Mouse (Mus musculus): ENCODE results near the gene AI854703.

Gene AI854703

GRCm38 (mm10) chr6:48650041-48650440 lies 23.5 kb downstream of the AI854703 start:
- in situ Hi-C loops (cut with MboI, MseI), result no loop called here

DNA sequence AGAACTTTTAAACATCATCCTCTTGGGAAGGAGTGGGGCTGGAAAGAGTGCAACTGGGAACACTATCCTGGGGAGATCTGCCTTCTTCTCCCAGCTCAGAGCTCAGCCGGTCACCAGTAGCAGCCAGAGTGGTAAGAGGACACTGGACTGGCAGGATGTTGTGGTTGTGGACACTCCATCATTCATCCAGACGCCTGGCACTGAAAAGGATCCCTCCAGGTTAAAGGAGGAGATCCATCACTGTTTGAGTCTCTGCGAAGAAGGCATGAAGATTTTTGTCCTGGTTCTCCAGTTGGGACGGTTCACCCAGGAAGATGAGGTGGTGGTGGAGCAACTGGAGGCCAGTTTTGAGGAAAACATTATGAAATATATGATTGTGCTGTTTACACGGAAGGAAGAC lies 32.2 kb downstream of the AI854703 start:
- in situ Hi-C loops (cut with MboI, MseI), result no loop called here

DNA sequence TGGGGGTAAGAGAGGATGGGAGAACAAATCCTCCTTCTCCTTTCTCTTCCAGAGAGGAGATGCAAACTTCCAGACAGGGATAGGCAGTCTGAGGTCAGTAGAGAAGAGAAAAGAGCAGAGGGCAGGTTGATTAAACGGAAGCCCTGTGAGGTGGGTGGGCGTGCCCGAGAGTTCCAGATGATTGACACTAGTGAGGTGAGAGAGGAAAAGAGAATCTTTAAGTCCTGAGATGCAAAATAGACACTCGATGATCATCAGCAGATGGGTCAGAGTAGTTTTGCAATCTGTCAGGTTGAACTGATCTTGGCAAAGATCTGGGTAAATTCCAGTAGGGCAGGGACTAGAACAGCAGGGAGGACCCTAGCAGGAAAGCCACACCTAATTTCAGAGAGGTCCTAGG lies 38.2 kb downstream of the AI854703 start:
- in situ Hi-C loops (cut with MboI, MseI), result no loop called here

DNA sequence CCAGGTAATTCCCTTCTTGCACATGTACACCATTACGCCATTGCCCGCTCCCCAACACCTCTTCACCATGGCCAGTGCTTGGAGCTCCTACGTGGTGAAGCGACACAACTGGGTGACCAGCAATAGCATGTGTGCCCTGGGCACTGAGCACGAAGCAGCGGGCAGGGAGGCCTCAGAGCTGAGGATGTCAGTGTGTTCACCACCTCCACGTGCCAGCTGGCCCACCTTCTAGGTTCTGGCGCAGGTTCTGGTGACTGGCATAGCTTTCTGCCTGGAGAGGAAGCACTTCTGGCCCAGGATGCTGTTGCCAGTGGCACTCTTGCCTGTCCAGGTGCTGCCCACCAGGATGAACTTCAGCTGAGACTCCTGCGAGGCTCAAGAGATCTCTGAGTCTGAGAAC lies 38.9 kb downstream of the AI854703 start:
- in situ Hi-C loops (cut with MboI, MseI), result no loop called here

- in situ Hi-C loops (cut with MboI, MseI), result no loop called here
Measured at GRCm38 (mm10) chr6:48666159-48666586, 39.6 kb downstream of the AI854703 start.

DNA sequence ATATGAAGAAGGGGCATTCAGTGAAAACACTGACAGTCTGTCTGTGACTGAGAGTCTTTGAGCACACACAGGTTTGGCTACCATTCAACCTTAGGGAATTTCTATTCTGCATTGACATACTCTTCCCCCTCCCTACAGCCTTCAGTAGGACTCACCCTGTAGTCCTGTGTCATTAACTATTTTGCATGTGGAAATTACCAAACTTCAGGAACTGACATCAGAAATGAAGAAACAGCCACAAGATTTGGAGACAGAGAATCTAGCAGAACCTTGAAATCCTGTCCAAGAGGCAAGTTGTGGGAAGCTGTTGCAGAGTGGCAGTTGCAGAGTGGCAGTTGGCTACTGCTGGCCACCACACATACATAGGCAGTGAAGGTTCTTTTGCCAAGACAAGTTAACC lies 41.5 kb downstream of the AI854703 start:
- in situ Hi-C loops (cut with MboI, MseI), result no loop called here

GRCm38 (mm10) chr6:48669446-48669969 lies 42.9 kb downstream of the AI854703 start:
- in situ Hi-C loops (cut with MboI, MseI), result no loop called here

- in situ Hi-C loops (cut with MboI, MseI), result no loop called here
Measured at GRCm38 (mm10) chr6:48674291-48675058, 47.9 kb downstream of the AI854703 start.

GRCm38 (mm10) chr6:48675400-48675930 lies 48.9 kb downstream of the AI854703 start:
- in situ Hi-C loops (cut with MboI, MseI), result no loop called here

DNA sequence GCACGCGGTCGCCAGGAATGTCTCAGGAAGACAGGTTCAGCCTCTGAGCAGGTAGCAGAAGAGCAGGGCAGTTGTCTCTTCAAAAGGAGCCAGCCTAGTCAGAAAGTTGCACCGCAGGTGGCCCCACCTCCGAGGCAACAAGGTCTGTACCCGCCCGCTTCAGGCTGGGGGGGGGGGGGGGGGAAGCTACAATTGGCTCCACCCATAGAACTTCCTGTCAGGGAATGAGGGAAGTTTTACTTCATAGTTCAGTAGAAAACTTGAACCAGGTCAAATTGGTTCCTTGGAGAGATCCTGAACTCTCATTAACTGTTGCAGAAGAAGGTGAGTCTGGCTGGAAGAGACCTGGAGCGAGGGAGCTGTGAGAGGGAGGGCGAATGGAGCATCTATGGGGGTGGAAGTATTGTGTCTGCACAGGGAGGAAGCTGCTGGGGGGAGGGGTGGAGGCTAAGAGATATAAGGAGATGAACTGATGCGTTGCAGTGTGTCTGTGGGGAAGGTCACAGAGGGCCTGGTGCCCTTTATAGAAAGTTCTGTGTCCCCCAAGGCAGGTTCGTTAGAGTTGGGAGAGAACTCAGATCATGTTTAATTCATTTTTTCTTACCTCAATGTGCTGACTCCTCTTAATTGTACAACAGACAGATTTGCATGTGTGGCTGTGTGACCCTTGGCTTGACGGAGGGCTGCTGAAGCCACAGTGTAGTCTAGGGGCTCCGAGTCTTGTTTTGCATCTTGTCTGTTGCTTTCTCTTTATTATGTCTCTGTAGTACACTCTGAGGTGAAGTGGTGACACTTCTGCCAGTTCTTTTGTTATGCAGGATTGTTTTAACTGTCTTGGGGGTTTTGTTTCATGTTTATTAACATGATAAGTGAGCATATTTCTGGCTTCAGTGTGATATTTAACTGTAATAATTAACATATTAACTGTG lies 49.6 kb downstream of the AI854703 start, which contains the start of gene Gimap9:
Gene Gimap9, plus strand, starts transcription at position 199 of the 929 bp plus-strand sequence.
- in situ Hi-C loops (cut with MboI, MseI), result no loop called here

GRCm38 (mm10) chr6:48676860-48677415 lies 50.4 kb downstream of the AI854703 start:
- in situ Hi-C loops (cut with MboI, MseI), result no loop called here

GRCm38 (mm10) chr6:48677492-48678345 lies 51.2 kb downstream of the AI854703 start:
- in situ Hi-C loops (cut with MboI, MseI), result no loop called here

GRCm38 (mm10) chr6:48678391-48678790 lies 51.8 kb downstream of the AI854703 start:
- in situ Hi-C loops (cut with MboI, MseI), result no loop called here

DNA sequence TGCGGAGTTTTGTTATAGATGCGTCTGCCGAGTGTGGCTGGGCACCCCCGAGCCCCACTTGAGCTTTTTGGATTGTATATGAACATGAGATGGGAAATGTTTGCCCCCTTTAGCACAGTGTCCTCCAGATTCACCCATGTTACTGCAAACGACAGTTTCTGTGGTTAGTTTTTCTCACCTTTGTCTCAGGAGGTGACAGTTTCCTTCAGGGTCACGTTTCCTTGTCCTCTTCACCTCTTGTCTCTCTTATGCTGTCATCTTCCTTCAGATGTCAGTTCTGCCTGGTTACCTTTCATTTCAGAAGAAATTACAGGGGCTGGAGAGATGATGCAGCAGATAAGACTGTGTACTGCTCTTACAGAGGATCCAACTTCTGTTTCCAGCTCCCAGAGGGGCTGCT lies 53.1 kb downstream of the AI854703 start:
- in situ Hi-C loops (cut with MboI, MseI), result no loop called here

DNA sequence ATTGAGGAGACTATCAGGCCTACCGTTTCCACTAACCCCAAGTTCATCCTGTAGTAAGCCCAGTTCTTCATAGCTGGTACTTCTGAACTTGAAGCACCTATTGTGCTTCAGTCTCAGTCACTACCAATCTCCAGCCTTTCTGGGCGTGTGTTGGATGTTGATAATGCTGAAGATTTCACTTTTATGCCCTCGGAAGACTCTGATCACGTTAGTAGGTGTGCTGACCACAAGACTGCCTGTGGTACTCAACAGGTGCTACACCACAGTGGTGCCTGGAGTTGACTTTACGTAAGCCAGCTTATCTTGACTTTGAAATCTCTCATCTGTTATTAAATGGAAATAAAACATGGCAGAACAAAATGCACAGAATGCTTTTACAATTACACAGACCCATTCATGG lies 53.9 kb downstream of the AI854703 start:
- in situ Hi-C loops (cut with MboI, MseI), result no loop called here

DNA sequence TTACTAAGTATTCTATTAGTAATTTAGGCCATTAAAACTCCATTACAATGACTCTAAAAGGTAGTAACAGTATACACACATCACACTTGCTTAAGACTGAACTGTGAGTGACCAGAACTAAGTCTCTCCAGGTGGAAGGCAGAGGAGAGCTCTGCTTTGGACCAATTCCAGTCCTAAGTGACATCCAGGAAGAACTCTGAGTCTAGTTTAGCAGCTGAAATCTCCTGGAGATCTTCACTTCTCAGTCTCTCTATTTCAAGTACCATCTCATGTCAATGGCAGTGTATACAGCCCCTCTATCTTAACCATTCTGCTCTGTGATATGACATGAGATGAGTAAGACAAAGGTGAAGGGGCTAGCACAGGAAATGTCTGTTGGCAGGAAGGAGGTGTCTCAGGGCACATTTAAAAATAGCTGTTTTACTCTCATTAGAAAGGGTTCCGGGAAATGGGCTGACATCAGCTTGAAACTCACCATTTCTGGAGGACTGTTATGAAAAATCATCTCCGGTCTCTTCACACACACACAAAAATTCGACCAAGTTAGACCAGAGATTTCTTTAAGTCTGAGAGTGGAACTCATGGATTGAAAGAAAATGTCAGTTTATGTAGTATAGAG lies 55.0 kb downstream of the AI854703 start:
- in situ Hi-C loops (cut with MboI, MseI), result no loop called here

DNA sequence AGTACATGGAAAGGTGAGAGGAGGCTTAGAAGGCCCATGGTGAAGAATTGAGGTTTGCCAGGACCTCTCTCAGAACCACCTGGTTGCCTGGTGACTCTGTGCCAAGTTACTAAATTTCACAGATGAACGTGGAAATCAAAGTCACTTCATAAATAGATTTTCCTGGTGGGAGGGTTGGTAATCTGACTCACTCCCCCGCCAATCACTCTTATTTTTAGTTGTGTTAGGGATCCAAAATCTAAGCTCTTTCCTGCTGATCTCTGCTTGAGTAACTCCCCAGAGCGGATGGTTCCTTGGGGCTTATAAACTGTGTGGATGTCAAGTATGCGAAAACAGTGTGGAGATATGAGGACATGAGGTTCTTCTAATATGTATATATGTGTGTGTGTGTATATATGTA lies 55.7 kb downstream of the AI854703 start:
- in situ Hi-C loops (cut with MboI, MseI), result no loop called here

All from T-helper 1 cell (primary cell).